Mouse (Mus musculus) CH12.LX (cell line): ENCODE data around the gene Ttll8. TPM values are rescaled to one million over a fixed set of nuclear protein-coding genes. Genes with fewer than 3 reads are reported as not detected.

ENCODE experiments used
- DNase-seq: peaks from one replicate; pipeline ENCODE4 v3.0.0-alpha.2; 2013; ENCODE audit errors: extremely low read depth
- H3K27ac ChIP-seq: 2 replicates; pipeline ENCODE4 v1.5.1; 2012; ENCODE audit warnings: low read depth, mild to moderate bottlenecking, control low read depth, moderate library complexity; ENCODE audit not compliant: insufficient read depth
- H3K27me3 ChIP-seq: replicated peaks from 2 replicates; pipeline ENCODE3; 2012; ENCODE audit warnings: inconsistent platforms
- H3K36me3 ChIP-seq, 2 experiments: replicated peaks in 1 of 2; 2 replicates each; pipeline versions ENCODE3 to v1.6.1; 2012; ENCODE audit warnings: inconsistent platforms in 1 of 2, low read length in 1 of 2, mild to moderate bottlenecking in 1 of 2, mixed read lengths in 1 of 2, moderate library complexity in 1 of 2; ENCODE audit not compliant: control insufficient read depth in 1 of 2, insufficient read depth in 1 of 2
- H3K4me1 ChIP-seq, 2 experiments: 2 replicates each; pipeline ENCODE4 v1.6.1; 2012; ENCODE audit warnings: inconsistent platforms in 1 of 2, moderate library complexity in 1 of 2; ENCODE audit not compliant: insufficient read depth in 2 of 2, control insufficient read depth in 1 of 2
- H3K4me2 ChIP-seq: 2 replicates; pipeline ENCODE4 v1.6.1; 2012; ENCODE audit warnings: low read depth, mild to moderate bottlenecking, control low read depth; ENCODE audit not compliant: poor library complexity, insufficient read depth, severe bottlenecking
- H3K4me3 ChIP-seq, 3 experiments: fragments of 150-350 bp in 1 of 3; sonication (generic) in 1 of 3; replicated peaks in 1 of 3; 2 replicates each; pipeline versions ENCODE3 to v1.5.1; 2011 to 2012; ENCODE audit warnings: low read depth in 2 of 3, low read length in 2 of 3, mild to moderate bottlenecking in 2 of 3, moderate library complexity in 2 of 3, control low read depth in 1 of 3, improper control_type of control experiment in 1 of 3, inconsistent platforms in 1 of 3, mixed read lengths in 1 of 3; ENCODE audit not compliant: poor library complexity in 1 of 3
- H3K79me2 ChIP-seq: replicated peaks from 2 replicates; pipeline ENCODE4 v1.6.1; 2012; ENCODE audit warnings: mild to moderate bottlenecking, moderate library complexity; ENCODE audit not compliant: control insufficient read depth, poor library complexity, insufficient read depth, severe bottlenecking; ENCODE audit errors: extremely low read depth
- H3K9ac ChIP-seq: 2 replicates; pipeline ENCODE4 v1.6.1; 2012; ENCODE audit warnings: low read depth, mild to moderate bottlenecking, control low read depth, moderate library complexity; ENCODE audit not compliant: insufficient read depth
- H3K9me3 ChIP-seq: replicated peaks from 2 replicates; pipeline ENCODE3; 2012; ENCODE audit warnings: low read length, inconsistent platforms, mixed read lengths
- BHLHE40 ChIP-seq: IDR thresholded peaks from 2 replicates; pipeline ENCODE4 v1.6.1; 2011; ENCODE audit warnings: mild to moderate bottlenecking, low read depth, low read length, improper control_type of control experiment
- CHD1 ChIP-seq: IDR thresholded peaks from 2 replicates; pipeline ENCODE4 v1.6.1; 2012; ENCODE audit warnings: low read depth, low read length, improper control_type of control experiment, inconsistent platforms
- E2F4 ChIP-seq: IDR thresholded peaks from 2 replicates; pipeline ENCODE4 v1.6.1; 2011; ENCODE audit warnings: low read depth, low read length, improper control_type of control experiment; ENCODE audit not compliant: insufficient replicate concordance
- ELF1 ChIP-seq: IDR thresholded peaks from 2 replicates; pipeline ENCODE4 v1.6.1; 2014; ENCODE audit warnings: low read depth, mild to moderate bottlenecking, inconsistent platforms, low read length, improper control_type of control experiment
- GABPA ChIP-seq: IDR thresholded peaks from 2 replicates; pipeline ENCODE4 v1.6.1; 2012; ENCODE audit warnings: low read depth, low read length, improper control_type of control experiment, inconsistent platforms; ENCODE audit not compliant: insufficient replicate concordance
- JUND ChIP-seq: conservative IDR thresholded peaks from 2 replicates; pipeline ENCODE4 v1.6.1; 2011; ENCODE audit warnings: low read depth, low read length, improper control_type of control experiment
- MAX ChIP-seq: IDR thresholded peaks from 2 replicates; pipeline ENCODE4 v1.6.1; 2011; ENCODE audit warnings: low read length, improper control_type of control experiment
- MAZ ChIP-seq: IDR thresholded peaks from 2 replicates; pipeline ENCODE4 v1.6.1; 2012; ENCODE audit warnings: low read depth, mild to moderate bottlenecking, inconsistent platforms, low read length, improper control_type of control experiment, moderate library complexity
- MXI1 ChIP-seq: IDR thresholded peaks from 2 replicates; pipeline ENCODE4 v1.6.1; 2011; ENCODE audit warnings: mild to moderate bottlenecking, low read depth, low read length, improper control_type of control experiment
- MYC ChIP-seq: IDR thresholded peaks from 2 replicates; pipeline ENCODE4 v1.6.1; 2011; ENCODE audit warnings: low read depth, mild to moderate bottlenecking, improper control_type of control experiment, low read length
- NELFE ChIP-seq: IDR thresholded peaks from 2 replicates; pipeline ENCODE4 v1.6.1; 2011; ENCODE audit warnings: low read depth, low read length, improper control_type of control experiment
- NRF1 ChIP-seq: IDR thresholded peaks from 2 replicates; pipeline ENCODE4 v1.6.1; 2014; ENCODE audit warnings: low read depth, mild to moderate bottlenecking, inconsistent platforms, low read length, improper control_type of control experiment, moderate library complexity
- POLR2A ChIP-seq: IDR thresholded peaks from 2 replicates; pipeline ENCODE4 v1.6.1; 2011; ENCODE audit warnings: low read depth, mild to moderate bottlenecking, improper control_type of control experiment, low read length
- POLR2AphosphoS2 ChIP-seq: IDR thresholded peaks from 2 replicates; pipeline ENCODE4 v1.6.1; 2011; ENCODE audit warnings: low read depth, low read length, improper control_type of control experiment
- RAD21 ChIP-seq: IDR thresholded peaks from 2 replicates; pipeline ENCODE4 v1.6.1; 2011; ENCODE audit warnings: low read depth, mild to moderate bottlenecking, low read length, improper control_type of control experiment, moderate library complexity
- RCOR1 ChIP-seq: conservative IDR thresholded peaks from 2 replicates; pipeline ENCODE4 v1.6.1; 2012; ENCODE audit warnings: low read depth, mild to moderate bottlenecking, inconsistent platforms, low read length, improper control_type of control experiment
- SIN3A ChIP-seq: IDR thresholded peaks from 2 replicates; pipeline ENCODE4 v1.6.1; 2012; ENCODE audit warnings: low read length, improper control_type of control experiment, inconsistent platforms
- SMC3 ChIP-seq: IDR thresholded peaks from 2 replicates; pipeline ENCODE4 v1.6.1; 2011; ENCODE audit warnings: low read depth, low read length, improper control_type of control experiment
- TBP ChIP-seq: conservative IDR thresholded peaks from 2 replicates; pipeline ENCODE4 v1.6.1; 2011; ENCODE audit warnings: low read depth, low read length, improper control_type of control experiment
- UBTF ChIP-seq: IDR thresholded peaks from 2 replicates; pipeline ENCODE4 v1.6.1; 2012; ENCODE audit warnings: low read depth, mild to moderate bottlenecking, inconsistent platforms, low read length, improper control_type of control experiment, moderate library complexity
- USF1 ChIP-seq: IDR thresholded peaks from 2 replicates; pipeline ENCODE4 v1.6.1; 2014; ENCODE audit warnings: low read depth, mild to moderate bottlenecking, inconsistent platforms, low read length, improper control_type of control experiment
- ZC3H11A ChIP-seq: IDR thresholded peaks from 2 replicates; pipeline ENCODE4 v1.6.1; 2012; ENCODE audit warnings: low read depth, mild to moderate bottlenecking, inconsistent platforms, low read length, improper control_type of control experiment
- ZKSCAN1 ChIP-seq: IDR thresholded peaks from 2 replicates; pipeline ENCODE4 v1.6.1; 2012; ENCODE audit warnings: low read depth, inconsistent platforms, low read length, improper control_type of control experiment, borderline replicate concordance
- ZMIZ1 ChIP-seq: IDR thresholded peaks from 2 replicates; pipeline ENCODE4 v1.6.1; 2012; ENCODE audit warnings: low read depth, mild to moderate bottlenecking, inconsistent platforms, low read length, improper control_type of control experiment
- ZNF384 ChIP-seq: IDR thresholded peaks from 2 replicates; pipeline ENCODE4 v1.6.1; 2012; ENCODE audit warnings: low read depth, low read length, improper control_type of control experiment, inconsistent platforms
- dilution Hi-C: fragments of 300-500 bp; cut with MboI; formaldehyde crosslinking; loops from 2 replicates; pipeline ENCODE4 v1.14.3; 2020; ENCODE audit warnings: low sequenced_read_pairs; ENCODE audit not compliant: extremely low pct_unique_long_range_greater_than_20kb, extremely low pct_ligation_motif_present
- in situ Hi-C: fragments of 300-500 bp; cut with MboI; formaldehyde crosslinking; loops from 3 replicates; pipeline ENCODE4 v1.14.3; 2019; ENCODE audit warnings: low sequenced_read_pairs, low pct_ligation_motif_present, low pct_unique_long_range_greater_than_20kb, mixed read lengths
- polyA plus RNA-seq: library from polyadenylated mRNA; unstranded; fragments of >175 nt; gene quantifications from 2 replicates; pipeline ENCODE4 v1.2.1, GENCODE M21; 2012; ENCODE audit warnings: low read depth; ENCODE audit not compliant: insufficient read length
- total RNA-seq, 2 experiments: library from RNA; depleted of rRNA; stranded (reverse); fragments of 300-350 nt in 1 of 2; fragments of >200 nt in 1 of 2; gene quantifications; 2 replicates each; pipeline ENCODE4 v1.2.3; 2012 to 2014

Gene Ttll8
- total and polyA plus RNA-seq, 3 experiments = not detected

DNA sequence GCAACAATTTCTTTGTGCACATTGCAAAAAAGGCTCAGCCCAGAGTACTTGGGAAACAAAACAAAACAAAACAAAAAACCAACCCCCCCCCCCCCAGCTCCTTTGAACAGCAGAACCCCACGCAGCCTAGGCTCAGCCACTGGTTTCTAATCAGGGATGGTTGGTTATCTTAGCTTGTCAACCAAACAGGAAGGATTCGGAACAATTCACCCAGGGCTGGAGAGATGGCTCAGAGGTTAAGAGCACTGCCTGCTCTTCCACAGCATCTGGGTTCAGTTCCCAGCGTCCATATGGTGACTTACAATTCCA lies 24.9 kb upstream of the Ttll8 start:
- peaks cover 59% of the 10 kb centered on the region for H3K27me3 ChIP-seq

DNA sequence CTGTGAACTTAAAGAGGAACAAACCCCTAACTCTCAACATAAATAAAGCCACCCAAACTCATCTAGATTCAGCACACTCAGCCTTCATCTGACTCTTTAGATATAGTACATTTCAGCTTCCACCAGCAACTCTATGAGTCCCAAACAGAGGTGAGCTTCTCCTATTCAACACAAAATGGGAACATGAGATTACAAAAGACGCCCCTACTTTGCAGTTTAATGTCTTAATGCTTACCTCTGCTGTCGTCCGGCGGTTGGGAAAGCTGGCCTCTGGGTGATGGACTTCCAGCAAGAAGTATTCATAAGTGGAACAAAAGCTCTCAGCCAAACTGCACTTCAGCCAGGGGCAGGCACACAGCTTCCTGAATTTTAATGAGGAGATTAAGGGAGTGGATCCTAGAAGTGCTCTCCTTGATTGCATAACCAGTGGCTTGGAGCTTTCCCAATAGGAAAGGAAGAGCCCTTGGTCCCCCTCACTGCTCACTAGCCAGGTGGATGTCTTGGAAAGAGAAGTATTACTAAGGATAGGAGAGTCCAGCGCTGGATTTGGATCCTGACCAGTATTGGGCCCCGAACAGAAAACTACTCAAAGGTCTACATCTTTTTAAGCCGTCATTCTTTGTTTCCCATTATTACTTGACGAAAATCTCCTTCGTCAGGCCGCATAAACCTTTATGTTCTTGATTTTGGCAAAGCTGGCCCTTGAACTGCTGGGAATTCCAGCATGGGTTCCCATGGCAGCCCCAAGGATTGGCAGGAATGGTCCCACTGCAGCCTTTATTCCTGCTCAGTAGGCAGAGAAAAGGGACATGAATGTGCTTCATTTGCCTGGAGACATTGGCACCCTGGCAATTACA lies 24.3 kb upstream of the Ttll8 start, which contains the start of gene Mlc1:
Gene Mlc1 (minus strand): TSS at position 727 of the 857 bp plus-strand sequence.
- no peaks in the 10 kb centered on the region for H3K9me3 ChIP-seq
- dilution Hi-C loops (no loop called here), in situ Hi-C loops (no loop called here)
- no peak within 1 kb of the TSS for H3K4me2 ChIP-seq
- H3K79me2 ChIP-seq = no peaks in the 10 kb centered on the region
- H3K4me3 ChIP-seq = no peak within 1 kb of the TSS
- H3K4me1 ChIP-seq = no peaks in the 10 kb centered on the region
- H3K27me3 ChIP-seq = peaks cover 64% of the 10 kb centered on the region
- no peak for TF ChIP-seq MAX
- TF ChIP-seq ZKSCAN1 = no peak
- no peak for TF ChIP-seq UBTF
- no peak for TF ChIP-seq BHLHE40
- TF ChIP-seq MAZ = no peak
- no peak for TF ChIP-seq NRF1
- no peak for TF ChIP-seq MYC
- TF ChIP-seq SMC3 = no peak
- TF ChIP-seq ZNF384 = no peak
- no peak for TF ChIP-seq ZC3H11A
- no peak within 1 kb of the TSS for H3K27ac ChIP-seq
- H3K9ac ChIP-seq = no peak within 1 kb of the TSS
- H3K36me3 ChIP-seq = no peaks in the 10 kb centered on the region
- DNase-seq = no peak

More for the DNA sequence above, 24.9 kb upstream of the Ttll8 start:
- Histone ChIP-seq H3K4me2 (no peak overlapping the region), H3K36me3 (no peaks in the 10 kb centered on the region), H3K4me3 (no peak overlapping the region), H3K27ac (no peak overlapping the region), H3K4me1 (no peaks in the 10 kb centered on the region), H3K9ac (no peak overlapping the region), H3K9me3 (no peaks in the 10 kb centered on the region), H3K79me2 (no peaks in the 10 kb centered on the region)
- dilution Hi-C loops = no loop called here
- no peak for TF ChIP-seq ZKSCAN1
- no peak for TF ChIP-seq GABPA
- TF ChIP-seq POLR2AphosphoS2 = no peak
- no peak for TF ChIP-seq ELF1
- no peak for TF ChIP-seq E2F4
- no peak for TF ChIP-seq MAZ
- no peak for TF ChIP-seq NRF1
- no peak for TF ChIP-seq MXI1
- no peak for TF ChIP-seq TBP
- TF ChIP-seq SIN3A = no peak
- no peak for TF ChIP-seq RCOR1
- no peak for TF ChIP-seq ZMIZ1
- no peak for TF ChIP-seq POLR2A
- no peak for TF ChIP-seq UBTF
- no peak for TF ChIP-seq RAD21
- TF ChIP-seq CHD1 = no peak
- TF ChIP-seq USF1 = no peak
- no peak for TF ChIP-seq NELFE
- TF ChIP-seq JUND = no peak
- DNase-seq = no peak
- in situ Hi-C loops = no loop called here
